Mouse (Mus musculus) heart, adult 2 months (tissue): ENCODE data around the gene Zfp622. TPM values are rescaled to one million over a fixed set of nuclear protein-coding genes. Genes with fewer than 3 reads are reported as not detected.
A peak's percentile ranks its signal among the peaks of the same experiment; 100 is the strongest.

ENCODE experiments used
- DNase-seq, 2 experiments: peaks; one replicate each; pipeline ENCODE4 v3.0.0; 2021
- H3K27ac ChIP-seq: fragments of 200-600 bp; 2 replicates; pipeline ENCODE4 v1.8.1; 2022
- H3K27me3 ChIP-seq: fragments of 200-500 bp; 2 replicates; pipeline ENCODE4 v1.6.1; 2012; ENCODE audit warnings: mild to moderate bottlenecking, low read length, inconsistent platforms, mixed read lengths; ENCODE audit not compliant: control insufficient read depth, insufficient read depth
- H3K36me3 ChIP-seq: fragments of 200-500 bp; 2 replicates; pipeline ENCODE4 v1.6.1; 2012; ENCODE audit warnings: low read length, inconsistent platforms; ENCODE audit not compliant: control insufficient read depth, insufficient read depth
- H3K4me1 ChIP-seq: fragments of 200-500 bp; 2 replicates; pipeline ENCODE4 v1.6.1; 2011; ENCODE audit warnings: low read length; ENCODE audit not compliant: control insufficient read depth, insufficient read depth
- H3K4me3 ChIP-seq: fragments of 200-600 bp; 2 replicates; pipeline ENCODE4 v1.8.1; 2022
- H3K79me2 ChIP-seq: fragments of 200-500 bp; replicated peaks from 2 replicates; pipeline ENCODE4 v1.6.1; 2012; ENCODE audit warnings: mild to moderate bottlenecking, inconsistent platforms, low read length, moderate library complexity, mixed read lengths; ENCODE audit not compliant: control insufficient read depth, insufficient read depth
- H3K9ac ChIP-seq: fragments of 200-500 bp; 2 replicates; pipeline ENCODE4 v1.6.1; 2012; ENCODE audit warnings: low read depth, mild to moderate bottlenecking, control low read depth, inconsistent platforms, low read length, mixed read lengths
- CTCF ChIP-seq: fragments of 200-600 bp; IDR thresholded peaks from 2 replicates; pipeline ENCODE4 v1.8.1; 2022; ENCODE audit warnings: antibody characterized with exemption, mild to moderate bottlenecking, moderate library complexity
- EP300 ChIP-seq: fragments of 200-500 bp; IDR thresholded peaks from 2 replicates; pipeline ENCODE4 v1.6.1; 2011; ENCODE audit warnings: low read depth, low read length, control low read depth; ENCODE audit not compliant: insufficient read depth
- POLR2A ChIP-seq: fragments of 200-500 bp; IDR thresholded peaks from 2 replicates; pipeline ENCODE4 v1.6.1; 2011; ENCODE audit warnings: mild to moderate bottlenecking, low read depth, low read length, control low read depth; ENCODE audit not compliant: insufficient read depth
- WGBS: fragments of 180-500 bp; shearing (Covaris S2); methylation state at CpG from one replicate; pipeline ENCODE4 v1.1.7; 2018; 5-methylcytosine and 5-hydroxymethylcytosine counted together
- intact Hi-C: fragments of 180-260 bp; cut with DNase I; formaldehyde crosslinking; loops from one replicate; pipeline ENCODE4 v1.15.1; 2025
- polyA plus RNA-seq: library from polyadenylated mRNA; depleted of rRNA; stranded (reverse); fragments of >200 nt; gene quantifications from 2 replicates; pipeline ENCODE4 v1.2.3, GENCODE M21; 2012
- total RNA-seq, 2 experiments: library from RNA; stranded (reverse); gene quantifications; 2 replicates each; pipeline ENCODE4 v1.2.3; 2021

The Zfp622 gene
- total and polyA plus RNA-seq, 3 experiments: 8.3 to 25.4 (median 22.5) TPM

DNA sequence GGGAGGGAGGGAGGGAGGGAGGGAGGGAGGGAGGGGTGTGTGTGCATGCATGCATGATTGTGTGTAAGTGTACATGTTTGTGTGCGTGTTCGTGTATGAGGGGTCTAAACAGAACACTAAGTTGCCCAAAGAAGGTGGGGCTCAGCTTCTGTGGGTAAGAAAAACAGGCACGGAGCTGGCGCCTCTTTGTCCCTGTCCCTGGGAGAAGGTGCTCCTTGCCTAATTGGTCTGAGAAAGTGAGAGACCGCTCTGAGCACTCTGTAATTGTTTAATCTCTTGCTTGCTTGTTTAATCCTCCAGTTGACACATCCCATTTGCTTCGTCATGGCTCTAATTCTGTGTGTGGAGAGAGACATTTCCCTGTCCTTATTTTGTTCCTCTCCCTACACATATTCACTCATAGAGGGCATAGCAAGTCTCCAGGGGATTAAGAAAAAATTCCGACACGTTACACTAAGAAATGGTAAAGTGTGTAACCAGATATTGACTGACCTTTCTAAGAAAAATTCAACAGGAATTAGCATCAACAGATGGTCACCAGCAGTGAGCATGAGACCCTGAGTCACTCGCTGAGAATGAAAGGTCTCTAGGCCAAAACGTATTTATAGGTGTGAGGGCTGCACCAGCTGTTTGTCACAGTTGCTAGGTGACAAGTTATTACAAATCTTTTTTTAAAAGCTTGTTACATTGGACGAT is 27.6 kb upstream of the Zfp622 start:
- H3K79me2 ChIP-seq: no peaks in the 10 kb centered on the region; the same call in 1 of the 2 replicates
- intact Hi-C loops: no loop called here
- no peaks in the 10 kb centered on the region for H3K27me3 ChIP-seq
- TF ChIP-seq POLR2A (no peak), CTCF (no peak), EP300 (no peak)
- WGBS: 43% methylated on average over 11 of the region's 11 CpGs
- no peak overlapping the region for H3K4me3 ChIP-seq
- peak overlapping the region; percentile 80 for H3K27ac ChIP-seq
- no peak overlapping the region for H3K9ac ChIP-seq
- no peak for DNase-seq
- H3K36me3 ChIP-seq: peaks cover 14% of the 10 kb centered on the region
- H3K4me1 ChIP-seq: peaks cover 6% of the 10 kb centered on the region

DNA sequence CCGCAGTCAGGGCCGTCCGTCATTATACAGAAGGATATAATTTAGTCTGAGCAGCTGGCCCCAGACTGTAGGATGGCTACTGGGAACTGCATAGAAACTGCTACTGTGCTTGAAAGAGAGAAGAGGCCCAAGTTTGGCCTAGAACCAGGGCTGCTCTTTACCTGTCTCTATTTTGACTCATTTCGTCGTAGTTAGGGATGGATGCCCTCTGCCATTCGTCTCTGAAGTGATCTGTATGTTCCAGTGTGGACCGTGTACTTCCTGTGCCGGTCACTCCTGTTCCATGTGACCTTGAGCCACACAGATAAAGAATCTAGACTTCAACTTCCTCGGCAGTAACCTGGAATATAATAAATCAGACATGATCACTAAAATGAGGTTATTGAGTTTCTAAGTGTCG is 26.5 kb upstream of the Zfp622 start:
- Histone ChIP-seq H3K27ac (peak overlapping the region; percentile 71), H3K79me2 (no peaks in the 10 kb centered on the region; the same call in 1 of the 2 replicates), H3K4me3 (no peak overlapping the region), H3K36me3 (peaks cover 14% of the 10 kb centered on the region), H3K27me3 (no peaks in the 10 kb centered on the region), H3K9ac (no peak overlapping the region), H3K4me1 (peaks cover 6% of the 10 kb centered on the region)
- intact Hi-C loops: no loop called here
- TF ChIP-seq CTCF (no peak), EP300 (no peak), POLR2A (no peak)
- 46% methylated on average over 10 of the region's 10 CpGs for WGBS
- no peak for DNase-seq

DNA sequence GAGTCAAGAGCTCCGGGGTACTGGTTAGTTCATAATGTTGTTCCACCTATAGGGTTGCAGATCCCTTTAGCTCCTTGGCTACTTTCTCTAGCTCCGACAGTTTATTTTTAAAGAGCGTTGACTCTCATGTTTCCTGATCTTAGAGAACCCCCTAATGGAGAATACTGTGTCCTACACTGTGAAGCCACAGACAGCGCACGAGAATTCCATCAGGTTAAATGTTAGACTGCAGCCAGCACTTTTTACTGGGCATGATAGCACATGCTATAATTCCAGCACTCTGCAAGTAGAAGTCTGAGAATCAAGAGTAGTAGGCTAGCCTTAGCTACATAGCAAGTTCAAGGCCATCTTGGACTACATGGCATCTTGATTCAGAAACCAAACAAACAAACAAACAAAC is 24.8 kb upstream of the Zfp622 start:
- DNase-seq: no peak

DNA sequence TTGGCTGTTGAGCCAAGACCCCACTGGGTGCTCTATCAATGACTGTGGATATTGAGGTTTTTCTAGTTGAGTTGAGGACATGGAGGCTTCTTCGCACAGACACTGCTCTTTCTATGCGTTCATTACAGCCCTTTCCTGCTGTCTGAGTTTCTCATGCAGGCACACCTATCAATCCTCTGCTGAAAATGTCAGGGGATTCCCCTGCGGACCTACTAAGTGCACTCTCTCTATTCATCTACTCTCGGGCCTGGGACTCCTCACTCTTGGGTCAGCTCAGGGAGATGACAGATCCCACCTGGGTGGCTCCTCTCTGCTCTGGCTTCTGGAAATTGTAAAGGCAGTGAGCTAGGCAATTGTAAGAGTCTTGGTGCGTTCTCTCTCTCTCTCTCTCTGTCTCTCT is 23.9 kb upstream of the Zfp622 start:
- intact Hi-C loops: loop anchor here (2.0 to 10.0 kb wide), 2 partner anchors 149 to 535 kb away; no protein-coding TSS in a partner anchor
- Histone ChIP-seq H3K4me1 (peaks cover 4% of the 10 kb centered on the region), H3K27ac (no peak overlapping the region), H3K36me3 (peaks cover 23% of the 10 kb centered on the region), H3K79me2 (no peaks in the 10 kb centered on the region; the same call in 1 of the 2 replicates), H3K4me3 (no peak overlapping the region), H3K27me3 (no peaks in the 10 kb centered on the region), H3K9ac (no peak overlapping the region)
- WGBS: 84% methylated on average over 5 of the region's 5 CpGs
- no peak for TF ChIP-seq POLR2A
- no peak for TF ChIP-seq EP300
- no peak for TF ChIP-seq CTCF
- no peak for DNase-seq

More for the DNA sequence above, 24.8 kb upstream of the Zfp622 start:
- Histone ChIP-seq H3K4me3 (no peak overlapping the region), H3K9ac (no peak overlapping the region), H3K27me3 (no peaks in the 10 kb centered on the region), H3K4me1 (peaks cover 6% of the 10 kb centered on the region), H3K79me2 (no peaks in the 10 kb centered on the region; the same call in 1 of the 2 replicates), H3K36me3 (peaks cover 20% of the 10 kb centered on the region), H3K27ac (no peak overlapping the region)
- intact Hi-C loops: loop anchor here (1.0 kb wide), 2 partner anchors 59 to 154 kb away; no protein-coding TSS in a partner anchor
- WGBS: 8% methylated on average over 5 of the region's 5 CpGs
- TF ChIP-seq EP300 (no peak), CTCF (peak; percentile 76), POLR2A (no peak)

DNA sequence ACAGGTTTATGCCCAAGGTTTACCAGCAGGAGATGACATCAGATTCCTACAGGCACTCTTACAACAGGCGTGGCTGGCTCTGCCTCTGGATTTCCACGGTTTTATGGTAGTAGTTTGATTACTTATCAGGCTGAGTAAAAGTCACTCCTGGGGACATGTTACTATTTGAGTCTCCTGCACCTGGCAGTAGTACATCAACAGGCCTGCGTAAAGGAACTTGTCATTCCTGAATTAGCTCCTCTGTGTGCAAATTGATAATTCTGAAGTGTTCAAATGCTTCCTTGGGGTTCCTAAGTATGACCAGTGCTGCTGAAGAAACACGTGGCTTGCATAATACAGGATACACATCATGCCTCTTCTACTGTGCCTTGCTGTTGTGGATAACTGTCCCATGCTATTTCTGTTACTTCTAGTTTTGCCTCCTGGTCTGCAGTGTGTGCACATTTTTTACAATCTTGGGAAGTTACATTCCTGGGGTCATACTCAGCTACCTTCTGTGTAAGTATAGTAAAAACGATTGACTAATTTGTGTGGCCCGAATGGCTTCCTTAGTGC is 17.9 kb upstream of the Zfp622 start:
- intact Hi-C loops: loop anchor here (10.0 kb wide), 1 partner anchor 541 kb away; no protein-coding TSS in a partner anchor
- no peaks in the 10 kb centered on the region; the same call in 1 of the 2 replicates for H3K79me2 ChIP-seq

DNA sequence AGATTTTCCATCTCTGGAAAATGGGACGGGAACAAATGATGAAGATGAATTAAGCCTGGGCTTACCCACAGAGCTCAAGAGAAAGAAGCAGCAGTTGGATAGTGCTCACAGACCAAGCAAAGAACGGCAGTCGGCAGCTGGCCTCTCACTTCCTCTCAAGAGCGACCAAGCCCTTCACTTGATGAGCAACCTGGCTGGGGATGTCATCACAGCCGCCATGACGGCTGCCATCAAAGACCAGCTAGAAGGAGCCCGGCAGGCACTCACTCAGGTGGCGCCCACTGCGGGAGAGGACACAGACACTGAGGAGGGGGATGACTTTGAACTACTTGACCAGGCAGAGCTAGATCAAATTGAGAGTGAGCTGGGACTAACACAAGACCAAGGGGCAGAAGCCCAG is 12.6 kb upstream of the Zfp622 start:
- no peak overlapping the region for H3K9ac ChIP-seq
- no peaks in the 10 kb centered on the region for H3K27me3 ChIP-seq
- no peak for TF ChIP-seq POLR2A
- no peak for TF ChIP-seq CTCF
- no peak for TF ChIP-seq EP300
- no peak for DNase-seq
- WGBS: 82% methylated on average over 9 of the region's 9 CpGs
- no peak overlapping the region for H3K27ac ChIP-seq
- H3K4me1 ChIP-seq: no peaks in the 10 kb centered on the region
- H3K36me3 ChIP-seq: peaks cover 12% of the 10 kb centered on the region
- no peak overlapping the region for H3K4me3 ChIP-seq
- no peaks in the 10 kb centered on the region for H3K79me2 ChIP-seq
- intact Hi-C loops: no loop called here

More for the DNA sequence above, 17.9 kb upstream of the Zfp622 start:
- no peak for TF ChIP-seq CTCF
- Histone ChIP-seq H3K36me3 (peaks cover 36% of the 10 kb centered on the region), H3K4me1 (no peaks in the 10 kb centered on the region; the same call in 1 of the 2 replicates), H3K27ac (no peak overlapping the region), H3K9ac (no peak overlapping the region), H3K4me3 (no peak overlapping the region), H3K27me3 (no peaks in the 10 kb centered on the region)
- DNase-seq: no peak
- WGBS: 27% methylated on average over 6 of the region's 6 CpGs
